13 mouse cellular contexts compared by ENCODE assay signal in the genomic region with DNA sequence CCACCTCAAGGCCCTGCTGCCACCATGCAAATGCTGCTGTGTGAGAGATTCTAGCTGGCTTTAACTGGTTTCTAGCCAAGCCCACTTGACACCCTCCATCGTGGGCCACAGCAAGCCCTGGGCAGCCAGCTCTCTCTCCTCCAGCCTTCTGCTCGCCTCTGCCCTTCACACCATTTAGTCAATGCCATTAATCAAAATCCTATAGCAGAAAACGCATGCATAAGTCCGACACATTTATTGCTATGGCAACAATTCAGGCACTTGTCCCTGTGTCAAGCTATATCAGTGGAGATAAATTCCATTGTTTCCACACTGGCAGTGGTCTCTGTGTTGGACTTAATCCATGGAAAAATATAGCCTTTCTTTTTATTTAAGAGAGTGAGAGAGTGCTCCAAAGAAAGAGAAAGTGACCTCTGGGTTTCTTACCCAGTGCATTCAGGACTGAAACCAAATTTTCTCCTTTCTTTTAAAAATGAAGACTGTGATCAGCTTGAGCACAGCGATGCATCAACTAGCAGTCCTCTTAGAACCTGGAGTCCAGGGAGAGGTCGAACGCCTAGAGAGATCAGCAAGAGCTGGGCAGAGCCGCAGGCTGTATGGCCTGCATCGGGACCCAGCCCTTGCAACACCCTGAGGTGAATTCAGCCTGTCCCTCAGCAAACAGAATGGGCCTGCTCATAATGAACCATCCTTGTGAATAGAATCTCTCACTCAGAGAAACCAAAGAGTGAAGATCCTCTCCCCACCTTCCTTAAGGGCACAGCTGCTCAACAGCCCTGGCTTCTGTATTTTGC.
DNase-seq lines count a peak whose midpoint lies in the region; ATAC-seq and TF ChIP-seq lines count a peak whose summit lies in the region.
"Had no signal": no experiment of that assay in that cellular context is flagged by ENCODE, and none has a peak within 500 bp of the region (broad histone marks: within the 10 kb centered on the region; RNA-seq: fewer than 3 reads in every experiment).

No protein-coding gene starts in this region.

- H3K4me1 ChIP-seq in heart, embryonic 15.5 days (replicated peaks), result peaks cover 4% of the 10 kb centered on the region
- no peaks in the 10 kb centered on the region for H3K4me1 ChIP-seq in heart, adult 2 months (ENCODE audit: control insufficient read depth, insufficient read depth, low read length)
- peaks cover 8% of the 10 kb centered on the region for H3K4me1 ChIP-seq in forebrain, embryonic 13.5 days
- H3K4me1 ChIP-seq in hindbrain, postnatal 0 days (ENCODE audit: insufficient read depth, low read length), result no peaks in the 10 kb centered on the region; the same call in 1 of the 2 replicates
- H3K4me1 ChIP-seq in neural tube, embryonic 13.5 days (replicated peaks), result peaks cover 19% of the 10 kb centered on the region
- no peaks in the 10 kb centered on the region for H3K4me1 ChIP-seq in kidney, embryonic 16.5 days (ENCODE audit: insufficient read depth, low read length)
- H3K4me1 ChIP-seq: heart, embryonic 12.5 days; limb, embryonic 15.5 days had no signal

- no peak overlapping the region for H3K4me2 ChIP-seq in heart, embryonic 15.5 days
- H3K4me2 ChIP-seq in forebrain, embryonic 13.5 days, result no peak overlapping the region
- H3K4me2 ChIP-seq in hindbrain, postnatal 0 days (ENCODE audit: low read depth, low read length), result no peak overlapping the region
- H3K4me2 ChIP-seq in neural tube, embryonic 13.5 days, result no peak overlapping the region
- no peak overlapping the region for H3K4me2 ChIP-seq in kidney, embryonic 16.5 days (replicated peaks; ENCODE audit: low read depth, low read length)
- H3K4me2 ChIP-seq: heart, embryonic 12.5 days; limb, embryonic 15.5 days had no signal

- no peak overlapping the region for H3K4me3 ChIP-seq in heart, embryonic 15.5 days
- H3K4me3 ChIP-seq in heart, adult 2 months, result no peak overlapping the region
- H3K4me3 ChIP-seq in forebrain, embryonic 13.5 days, result no peak overlapping the region
- no peak overlapping the region for H3K4me3 ChIP-seq in hindbrain, postnatal 0 days (ENCODE audit: low read length)
- H3K4me3 ChIP-seq in neural tube, embryonic 13.5 days, result no peak overlapping the region
- no peak overlapping the region for H3K4me3 ChIP-seq in kidney, embryonic 16.5 days (ENCODE audit: low read length)
- H3K4me3 ChIP-seq: heart, embryonic 12.5 days; limb, embryonic 15.5 days had no signal

- WGBS in heart, embryonic 15.5 days, result 60% methylated on average over 9 of the region's 9 CpGs
- 62% methylated on average over 9 of the region's 9 CpGs for WGBS in heart, adult 2 months
- 36% methylated on average over 9 of the region's 9 CpGs for WGBS in forebrain, embryonic 13.5 days
- WGBS in hindbrain, postnatal 0 days, result 20% methylated on average over 9 of the region's 9 CpGs
- 26% methylated on average over 9 of the region's 9 CpGs for WGBS in neural tube, embryonic 13.5 days
- WGBS in kidney, embryonic 16.5 days, result 62% methylated on average over 9 of the region's 9 CpGs

- 0 out of 2 replicates have a peak, but pooled peaks have one; percentile 14 for ATAC-seq in heart, embryonic 15.5 days (replicated peaks; ENCODE audit: insufficient number of reproducible peaks, insufficient read depth, low FRiP score, low read depth)
- 0 out of 2 replicates have a peak, but pooled peaks have one; percentile 21 for ATAC-seq in forebrain, embryonic 13.5 days
- peak; percentile 75 for ATAC-seq in hindbrain, postnatal 0 days
- peak; percentile 71 for ATAC-seq in neural tube, embryonic 13.5 days (ENCODE audit: low read depth)
- no peak for ATAC-seq in kidney, embryonic 16.5 days (ENCODE audit: low FRiP score, low TSS enrichment)
- ATAC-seq: intestine, postnatal 0 days had no signal

- H3K36me3 ChIP-seq in heart, embryonic 15.5 days, result no peaks in the 10 kb centered on the region
- H3K36me3 ChIP-seq in heart, adult 2 months (ENCODE audit: control insufficient read depth, insufficient read depth, low read length), result no peaks in the 10 kb centered on the region
- H3K36me3 ChIP-seq in forebrain, embryonic 13.5 days (ENCODE audit: poor library complexity, severe bottlenecking), result no peaks in the 10 kb centered on the region
- no peaks in the 10 kb centered on the region for H3K36me3 ChIP-seq in hindbrain, postnatal 0 days (ENCODE audit: insufficient read depth, low read length)
- H3K36me3 ChIP-seq in neural tube, embryonic 13.5 days, result no peaks in the 10 kb centered on the region
- no peaks in the 10 kb centered on the region for H3K36me3 ChIP-seq in kidney, embryonic 16.5 days (ENCODE audit: insufficient read depth, low read length)
- H3K36me3 ChIP-seq: heart, embryonic 12.5 days; limb, embryonic 15.5 days had no signal

- no peak for TF ChIP-seq CTCF in heart, adult 2 months (IDR thresholded peaks at IDR 0.05)
- no peak for TF ChIP-seq CTCF in hindbrain, postnatal 0 days (IDR thresholded peaks at IDR 0.05; ENCODE audit: low read depth)

- no peaks in the 10 kb centered on the region for H3K79me2 ChIP-seq in heart, adult 2 months (replicated peaks; ENCODE audit: control insufficient read depth, insufficient read depth, low read length)

- no peak overlapping the region for H3K9ac ChIP-seq in heart, embryonic 15.5 days
- no peak overlapping the region for H3K9ac ChIP-seq in heart, adult 2 months (ENCODE audit: low read depth, low read length)
- no peak overlapping the region for H3K9ac ChIP-seq in forebrain, embryonic 13.5 days
- no peak overlapping the region for H3K9ac ChIP-seq in hindbrain, postnatal 0 days (replicated peaks; ENCODE audit: low read length)
- no peak overlapping the region for H3K9ac ChIP-seq in neural tube, embryonic 13.5 days
- no peak overlapping the region for H3K9ac ChIP-seq in kidney, embryonic 16.5 days (replicated peaks; ENCODE audit: low read length)
- H3K9ac ChIP-seq: heart, embryonic 12.5 days; limb, embryonic 15.5 days had no signal

- intact Hi-C loops in heart, adult 2 months (cut with DNase I), result no loop called here

- H3K27ac ChIP-seq in heart, embryonic 15.5 days, result no peak overlapping the region
- H3K27ac ChIP-seq in heart, adult 2 months, result no peak overlapping the region
- peak overlapping the region; percentile 26; the same call in 1 of the 2 replicates for H3K27ac ChIP-seq in forebrain, embryonic 13.5 days
- peak overlapping the region; percentile 42; the same call in 1 of the 2 replicates for H3K27ac ChIP-seq in hindbrain, postnatal 0 days
- peak overlapping the region; percentile 61 for H3K27ac ChIP-seq in neural tube, embryonic 13.5 days (replicated peaks)
- H3K27ac ChIP-seq in kidney, embryonic 16.5 days (ENCODE audit: low read length), result no peak overlapping the region
- H3K27ac ChIP-seq: limb, embryonic 15.5 days had no signal

- TF ChIP-seq EP300 in heart, adult 2 months (IDR thresholded peaks at IDR 0.05; ENCODE audit: insufficient read depth, low read depth, low read length), result no peak

- TF ChIP-seq POLR2A in heart, adult 2 months (IDR thresholded peaks at IDR 0.05; ENCODE audit: insufficient read depth, low read depth, low read length), result no peak

- DNase-seq in heart, adult 2 months, result no peak
- DNase-seq in hindbrain, postnatal 0 days (ENCODE audit: low spot score), result peak; percentile 56
- DNase-seq in Muller cell, postnatal 12 days (ENCODE audit: inconsistent ontology term), result no peak
- DNase-seq in kidney, postnatal 25 days, result no peak
- DNase-seq: cerebellum, adult 9-11 months; thymus, adult 2 months had no signal

- no peaks in the 10 kb centered on the region for H3K9me3 ChIP-seq in heart, embryonic 15.5 days (replicated peaks)
- H3K9me3 ChIP-seq in forebrain, embryonic 13.5 days (replicated peaks), result peaks cover 5% of the 10 kb centered on the region; the same call in 1 of the 2 replicates
- no peaks in the 10 kb centered on the region for H3K9me3 ChIP-seq in hindbrain, postnatal 0 days (ENCODE audit: low read length)
- no peaks in the 10 kb centered on the region for H3K9me3 ChIP-seq in neural tube, embryonic 13.5 days
- H3K9me3 ChIP-seq in kidney, embryonic 16.5 days (ENCODE audit: low read length), result no peaks in the 10 kb centered on the region
- H3K9me3 ChIP-seq: limb, embryonic 15.5 days had no signal

- no peaks in the 10 kb centered on the region for H3K27me3 ChIP-seq in heart, embryonic 15.5 days
- H3K27me3 ChIP-seq in heart, adult 2 months (ENCODE audit: control insufficient read depth, insufficient read depth, low read length), result no peaks in the 10 kb centered on the region
- no peaks in the 10 kb centered on the region for H3K27me3 ChIP-seq in forebrain, embryonic 13.5 days
- no peaks in the 10 kb centered on the region for H3K27me3 ChIP-seq in hindbrain, postnatal 0 days (ENCODE audit: insufficient read depth, low read length)
- no peaks in the 10 kb centered on the region for H3K27me3 ChIP-seq in neural tube, embryonic 13.5 days
- no peaks in the 10 kb centered on the region for H3K27me3 ChIP-seq in kidney, embryonic 16.5 days (ENCODE audit: insufficient read depth, low read length)
- H3K27me3 ChIP-seq: heart, embryonic 12.5 days; limb, embryonic 15.5 days had no signal

Comparison
In these comparisons a context has a peak if more than half of its experiments do, and no peak if none do; other contexts are left out.
1. H3K27ac ChIP-seq: peak in forebrain, embryonic 13.5 days (single experiment), hindbrain, postnatal 0 days (single experiment) and neural tube, embryonic 13.5 days (single experiment); none in heart, embryonic 15.5 days (single experiment), heart, adult 2 months (single experiment) and kidney, embryonic 16.5 days (single experiment).